In genomic region chr6:84178776-84179405, GRCm38 (mm10) we compare ENCODE assay signal across 16 mouse cellular contexts.
DNase-seq lines count a peak whose midpoint lies in the region; ATAC-seq and TF ChIP-seq lines count a peak whose summit lies in the region.
"Had no signal": no experiment of that assay in that cellular context is flagged by ENCODE, and none has a peak within 500 bp of the region (broad histone marks: within the 10 kb centered on the region; RNA-seq: fewer than 3 reads in every experiment).

No protein-coding gene starts in this region.

- DNase-seq in heart, embryonic 10.5 days (ENCODE audit: low spot score): no peak
- DNase-seq in heart, postnatal 14 days: no peak
- peak; percentile 6 for DNase-seq in MEL (ENCODE audit: low read depth, low spot score)
- DNase-seq in adrenal gland, postnatal 10 days: peak; percentile 41
- DNase-seq in forebrain, embryonic 10.5 days (ENCODE audit: extremely low spot score, low spot score): no peak
- DNase-seq in lung, postnatal 0 days (ENCODE audit: low spot score): no peak
- DNase-seq: heart, adult 18-20 months; kidney, postnatal 14 days; spleen, adult 18-20 months had no signal

- H3K36me3 ChIP-seq in heart, embryonic 10.5 days: peaks cover 33% of the 10 kb centered on the region
- no peaks in the 10 kb centered on the region for H3K36me3 ChIP-seq in MEL (ENCODE audit: control insufficient read depth in 1 of 2, insufficient read depth in 2 of 2, low read length in 2 of 2)
- H3K36me3 ChIP-seq in forebrain, embryonic 10.5 days (replicated peaks): no peaks in the 10 kb centered on the region
- no peaks in the 10 kb centered on the region for H3K36me3 ChIP-seq in forebrain, embryonic 13.5 days (ENCODE audit: poor library complexity, severe bottlenecking)
- H3K36me3 ChIP-seq in lung, postnatal 0 days (ENCODE audit: insufficient read depth, low read length): no peaks in the 10 kb centered on the region
- H3K36me3 ChIP-seq: embryonic facial prominence, embryonic 13.5 days; hindbrain, embryonic 13.5 days; limb, embryonic 12.5 days; neural tube, embryonic 15.5 days had no signal

- no peak overlapping the region for H3K4me3 ChIP-seq in heart, embryonic 10.5 days
- H3K4me3 ChIP-seq in MEL (ENCODE audit: control insufficient read depth in 1 of 2, insufficient read depth in 1 of 2, low read depth in 2 of 2, low read length in 2 of 2): no peak overlapping the region
- H3K4me3 ChIP-seq in forebrain, embryonic 10.5 days: no peak overlapping the region
- no peak overlapping the region for H3K4me3 ChIP-seq in forebrain, embryonic 13.5 days
- H3K4me3 ChIP-seq in lung, postnatal 0 days (ENCODE audit: low read depth, low read length): no peak overlapping the region
- H3K4me3 ChIP-seq: embryonic facial prominence, embryonic 13.5 days; hindbrain, embryonic 13.5 days; limb, embryonic 12.5 days; neural tube, embryonic 15.5 days had no signal

- intact Hi-C loops in heart, postnatal 14 days (cut with DNase I): no loop called here

- TF ChIP-seq CTCF in MEL (IDR thresholded peaks at IDR 0.05 in 2 of 3, conservative IDR thresholded peaks at IDR 0.05 in 1 of 3; ENCODE audit: control insufficient read depth in 1 of 3, insufficient read depth in 1 of 3, low read depth in 2 of 3, low read length in 3 of 3, poor library complexity in 1 of 3, severe bottlenecking in 1 of 3): no peak
- no peak for TF ChIP-seq CTCF in lung, postnatal 0 days (IDR thresholded peaks at IDR 0.05)

- H3K27me3 ChIP-seq in heart, embryonic 10.5 days (ENCODE audit: insufficient read depth, poor library complexity, severe bottlenecking): no peaks in the 10 kb centered on the region
- no peaks in the 10 kb centered on the region for H3K27me3 ChIP-seq in MEL (ENCODE audit: control insufficient read depth in 1 of 2, insufficient read depth in 2 of 2, low read length in 2 of 2)
- H3K27me3 ChIP-seq in forebrain, embryonic 10.5 days (ENCODE audit: poor library complexity, severe bottlenecking): no peaks in the 10 kb centered on the region
- H3K27me3 ChIP-seq in forebrain, embryonic 13.5 days: no peaks in the 10 kb centered on the region
- H3K27me3 ChIP-seq in lung, postnatal 0 days (replicated peaks; ENCODE audit: insufficient read depth, low read length): no peaks in the 10 kb centered on the region
- H3K27me3 ChIP-seq: embryonic facial prominence, embryonic 13.5 days; hindbrain, embryonic 13.5 days; limb, embryonic 12.5 days; neural tube, embryonic 15.5 days had no signal

- peaks cover 15% of the 10 kb centered on the region for H3K4me1 ChIP-seq in heart, embryonic 10.5 days
- no peaks in the 10 kb centered on the region for H3K4me1 ChIP-seq in MEL (ENCODE audit: control insufficient read depth in 1 of 2, insufficient read depth in 2 of 2, low read length in 2 of 2)
- peaks cover 7% of the 10 kb centered on the region for H3K4me1 ChIP-seq in forebrain, embryonic 10.5 days
- no peaks in the 10 kb centered on the region for H3K4me1 ChIP-seq in forebrain, embryonic 13.5 days
- H3K4me1 ChIP-seq in lung, postnatal 0 days (ENCODE audit: insufficient read depth, low read depth, low read length): no peaks in the 10 kb centered on the region; the same call in 1 of the 2 replicates
- H3K4me1 ChIP-seq: hindbrain, embryonic 13.5 days; neural tube, embryonic 15.5 days had no signal

- 0 out of 2 replicates have a peak overlapping the region, but pooled peaks have one; percentile 33 for H3K27ac ChIP-seq in heart, embryonic 10.5 days
- no peak overlapping the region for H3K27ac ChIP-seq in MEL (ENCODE audit: control insufficient read depth, low read depth, low read length)
- H3K27ac ChIP-seq in forebrain, embryonic 10.5 days: no peak overlapping the region
- no peak overlapping the region for H3K27ac ChIP-seq in forebrain, embryonic 13.5 days
- H3K27ac ChIP-seq in lung, postnatal 0 days (ENCODE audit: low read length): no peak overlapping the region
- H3K27ac ChIP-seq: embryonic facial prominence, embryonic 13.5 days; hindbrain, embryonic 13.5 days; limb, embryonic 12.5 days; neural tube, embryonic 15.5 days had no signal

- H3K9ac ChIP-seq in MEL (ENCODE audit: control insufficient read depth, low read depth, low read length, poor library complexity, severe bottlenecking): no peak overlapping the region
- H3K9ac ChIP-seq in forebrain, embryonic 13.5 days: no peak overlapping the region
- H3K9ac ChIP-seq in lung, postnatal 0 days (replicated peaks; ENCODE audit: low read depth): no peak overlapping the region
- H3K9ac ChIP-seq: embryonic facial prominence, embryonic 13.5 days; hindbrain, embryonic 13.5 days; limb, embryonic 12.5 days; neural tube, embryonic 15.5 days had no signal

- ATAC-seq in megakaryocyte-erythroid progenitor cell, adult 5-6 weeks (replicated peaks; ENCODE audit: low FRiP score, low TSS enrichment, poor library complexity, severe bottlenecking): 0 out of 2 replicates have a peak, but pooled peaks have one; percentile 44
- no peak for ATAC-seq in forebrain, embryonic 13.5 days
- ATAC-seq in lung, postnatal 0 days: no peak
- ATAC-seq: intestine, postnatal 0 days had no signal

- no peak overlapping the region for H3K4me2 ChIP-seq in forebrain, embryonic 13.5 days
- no peak overlapping the region for H3K4me2 ChIP-seq in lung, postnatal 0 days (replicated peaks; ENCODE audit: low read depth, low read length)
- H3K4me2 ChIP-seq: embryonic facial prominence, embryonic 13.5 days; hindbrain, embryonic 13.5 days; limb, embryonic 12.5 days; neural tube, embryonic 15.5 days had no signal

- TF ChIP-seq POLR2A in MEL (IDR thresholded peaks at IDR 0.05; ENCODE audit: control insufficient read depth in 1 of 2, insufficient read depth in 1 of 2, low read depth in 1 of 2, low read length in 2 of 2, poor library complexity in 1 of 2): no peak

- H3K9me3 ChIP-seq in heart, embryonic 10.5 days: no peaks in the 10 kb centered on the region
- no peaks in the 10 kb centered on the region for H3K9me3 ChIP-seq in MEL (replicated peaks; ENCODE audit: insufficient read depth, low read length)
- H3K9me3 ChIP-seq in forebrain, embryonic 10.5 days: 0 out of 2 replicates have a peak, but pooled peaks cover 3% of the 10 kb centered on the region
- H3K9me3 ChIP-seq in forebrain, embryonic 13.5 days (replicated peaks): no peaks in the 10 kb centered on the region
- no peaks in the 10 kb centered on the region for H3K9me3 ChIP-seq in lung, postnatal 0 days (ENCODE audit: low read length)
- H3K9me3 ChIP-seq: neural tube, embryonic 15.5 days had no signal

- H3K79me2 ChIP-seq in MEL (ENCODE audit: control insufficient read depth, insufficient read depth, low read length, poor library complexity): no peaks in the 10 kb centered on the region

- 65% methylated on average over 5 of the region's 5 CpGs for WGBS in heart, embryonic 10.5 days
- 91% methylated on average over 5 of the region's 5 CpGs for WGBS in forebrain, embryonic 10.5 days
- 96% methylated on average over 5 of the region's 5 CpGs for whole genome bisulfite sequencing in forebrain, embryonic 13.5 days
- WGBS in lung, postnatal 0 days: 67% methylated on average over 5 of the region's 5 CpGs

- TF ChIP-seq RAD21 in MEL (IDR thresholded peaks at IDR 0.05; ENCODE audit: low read depth, low read length): no peak

- TF ChIP-seq EP300 in MEL (IDR thresholded peaks at IDR 0.05; ENCODE audit: low read depth in 1 of 2, low read length in 2 of 2): no peak
- no peak for TF ChIP-seq EP300 in lung, postnatal 0 days (IDR thresholded peaks at IDR 0.05)

TF ChIP-seq in MEL, 35 proteins besides CTCF, POLR2A, EP300 and RAD21:
- TF ChIP-seq MAFK (IDR thresholded peaks at IDR 0.05; ENCODE audit: borderline replicate concordance, low read depth, low read length) (no peak), MYB (IDR thresholded peaks at IDR 0.05; ENCODE audit: low read depth, low read length) (no peak), UBTF (IDR thresholded peaks at IDR 0.05; ENCODE audit: borderline replicate concordance, insufficient read depth, low read depth, low read length) (no peak), BHLHE40 (IDR thresholded peaks at IDR 0.05; ENCODE audit: borderline replicate concordance, low read depth, low read length) (no peak), NELFE (IDR thresholded peaks at IDR 0.05; ENCODE audit: low read depth, low read length) (no peak), RCOR1 (IDR thresholded peaks at IDR 0.05; ENCODE audit: low read depth, low read length) (no peak), ZKSCAN1 (IDR thresholded peaks at IDR 0.05; ENCODE audit: low read depth, low read length) (no peak), TBP (IDR thresholded peaks at IDR 0.05; ENCODE audit: low read depth, low read length) (no peak), SMC3 (IDR thresholded peaks at IDR 0.05; ENCODE audit: low read depth, low read length) (no peak)

Comparison
In these comparisons a context has a peak if more than half of its experiments do, and no peak if none do; other contexts are left out.
1. DNase-seq: peak in MEL (single experiment) and adrenal gland, postnatal 10 days (single experiment); none in heart, embryonic 10.5 days (single experiment), heart, postnatal 14 days (0 of 2), forebrain, embryonic 10.5 days (single experiment) and lung, postnatal 0 days (single experiment).